Mouse (Mus musculus) right cerebral cortex, postnatal 36 days (tissue): ENCODE measurements around the gene Arfgef2.
A peak's percentile ranks its signal among the peaks of the same experiment; 100 is the strongest.

Experiments used
- DNase-seq, 2 experiments: peaks; one replicate each; pipeline ENCODE4 v3.0.0; 2022; ENCODE audit warnings: low spot score in 2 of 2, mixed read lengths in 1 of 2

Arfgef2 gene

DNA sequence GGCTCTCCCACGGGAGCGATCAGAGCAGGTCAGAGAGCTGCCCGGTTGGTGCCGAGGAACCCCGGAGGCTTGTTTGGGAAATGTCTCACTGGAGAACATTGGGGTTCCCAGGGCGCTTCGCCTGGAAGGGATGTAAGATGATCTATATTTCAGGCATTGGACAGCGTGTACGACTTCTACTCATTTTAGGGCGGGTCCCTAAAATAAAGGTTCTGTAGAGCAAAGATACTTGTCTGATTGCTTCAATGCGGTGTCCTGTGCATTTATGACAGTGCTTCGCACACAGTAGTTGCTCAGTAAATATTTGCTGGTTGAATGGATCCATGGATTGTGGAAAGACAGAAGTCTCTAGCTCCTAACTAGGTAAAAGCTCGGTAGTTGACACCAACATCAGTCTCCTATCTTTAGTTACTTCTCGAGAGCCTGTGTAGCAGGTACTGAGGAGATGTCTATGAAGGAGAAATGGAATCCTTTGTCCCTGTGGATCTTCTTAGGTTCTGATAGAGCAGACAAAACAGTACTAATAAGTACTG, 851 bp downstream of the Arfgef2 start:
- no peak for DNase-seq

DNA sequence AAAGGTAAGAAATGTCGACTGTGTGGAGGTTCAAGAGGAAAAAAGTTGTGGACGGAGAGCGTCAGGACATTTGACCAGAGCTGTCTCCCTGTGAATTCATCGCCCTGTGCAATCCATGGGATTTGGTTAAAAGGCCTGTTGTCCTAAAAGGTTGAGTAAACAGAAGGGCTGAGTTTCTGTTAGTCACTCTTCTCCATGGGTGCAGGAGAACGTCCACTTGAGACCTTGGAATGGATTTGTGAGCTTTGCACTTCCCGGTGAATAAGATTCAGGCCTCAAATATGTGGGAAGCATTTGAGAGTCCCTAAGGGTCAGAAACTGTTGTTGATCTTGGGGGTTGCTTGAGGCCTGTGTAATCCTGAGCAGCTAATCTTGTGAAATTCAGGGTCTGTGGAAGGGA, 1.4 kb downstream of the Arfgef2 start:
- no peak for DNase-seq

DNA sequence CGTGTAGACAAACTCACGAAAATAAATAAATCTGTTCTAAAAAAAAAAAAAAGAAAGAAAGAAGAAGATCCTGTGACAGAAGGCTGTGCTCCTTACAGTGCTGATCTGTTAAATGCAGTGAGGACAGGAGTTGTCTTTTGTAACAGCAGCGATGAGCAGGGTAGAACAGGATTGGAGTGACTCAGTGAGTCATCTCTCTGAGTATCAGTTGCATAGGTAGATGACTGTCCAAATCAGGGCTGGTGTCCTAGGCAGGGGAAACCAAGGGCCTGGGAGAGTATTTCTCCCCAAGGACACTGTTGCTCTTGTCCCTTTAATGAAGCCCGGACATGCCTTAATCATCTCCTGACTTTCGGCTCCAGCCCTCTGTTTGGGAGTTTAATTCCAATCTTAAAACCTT, 4.1 kb downstream of the Arfgef2 start:
- no peak for DNase-seq

DNA sequence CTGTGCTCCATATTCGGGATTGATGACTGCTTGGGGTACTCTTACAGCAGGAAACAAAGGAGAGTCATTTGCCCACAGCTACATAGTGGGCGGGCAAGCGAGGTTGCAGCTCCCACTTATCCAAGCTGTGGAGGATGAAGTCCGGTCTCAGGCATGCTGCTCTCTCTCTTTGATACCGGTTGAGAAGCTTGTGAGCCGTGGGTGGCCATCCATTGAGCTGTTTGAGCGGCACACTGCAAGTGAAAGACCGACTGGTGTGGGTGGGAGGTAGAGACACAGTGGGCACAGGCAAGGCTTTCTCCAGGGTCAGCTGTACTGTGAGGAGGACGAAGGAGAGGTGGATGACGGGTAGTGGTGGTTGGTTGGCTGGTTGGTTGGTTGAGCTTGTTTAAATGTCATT, 5.4 kb downstream of the Arfgef2 start:
- peak; percentile 49 to 59 for DNase-seq

DNA sequence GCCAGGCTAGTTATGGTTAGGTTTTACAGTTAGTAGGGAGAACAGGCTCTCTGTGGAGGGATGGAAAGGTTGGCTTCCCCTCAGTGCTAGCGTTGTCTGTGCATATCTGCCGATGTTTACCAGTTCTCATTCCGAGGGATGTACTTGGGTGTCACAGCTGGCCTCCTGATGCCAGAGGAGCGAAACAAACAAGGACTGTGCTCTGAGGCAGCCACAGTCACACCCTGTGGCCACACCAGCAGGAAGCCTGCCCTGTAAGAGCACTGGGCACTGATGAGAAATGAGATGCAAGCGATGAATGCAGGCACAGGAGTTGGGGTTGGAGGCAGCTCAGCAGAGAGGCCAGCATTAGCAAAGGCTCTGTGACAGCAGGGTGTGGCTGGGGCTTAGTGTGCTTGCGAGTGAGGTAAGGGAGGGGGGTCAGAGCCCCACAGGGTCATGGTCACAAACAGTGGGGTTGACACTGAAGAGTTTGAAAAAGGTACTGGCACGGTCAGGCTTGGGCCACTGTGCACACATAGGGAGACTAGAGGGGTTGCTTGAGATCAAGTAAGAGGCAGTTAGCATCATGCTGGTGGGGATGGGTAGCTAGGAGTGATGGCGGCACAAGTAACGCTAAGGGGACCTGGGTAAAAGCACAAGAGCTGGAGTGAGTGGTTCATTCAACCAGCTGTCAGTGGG, 13.2 kb downstream of the Arfgef2 start:
- DNase-seq: no peak

DNA sequence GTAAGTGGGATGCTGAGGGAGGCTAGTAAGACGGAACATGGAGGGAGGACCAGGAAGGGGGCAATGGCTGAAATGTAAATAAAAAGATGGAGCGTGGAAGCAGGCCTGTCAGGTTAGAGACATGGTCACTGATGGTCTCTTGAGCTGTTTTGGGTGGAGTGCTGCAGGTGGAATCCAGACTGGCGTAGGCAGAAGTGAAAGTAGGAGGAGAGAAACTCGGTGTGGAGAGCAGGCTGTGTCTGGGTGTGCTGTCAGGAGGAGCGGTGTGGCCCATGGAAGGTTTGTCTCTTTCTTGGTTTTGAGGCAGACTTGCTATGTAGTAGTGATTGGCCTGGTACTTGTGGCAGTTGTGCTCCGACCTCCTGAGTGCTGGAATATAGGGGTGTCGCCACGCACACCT, 14.5 kb downstream of the Arfgef2 start:
- DNase-seq: no peak

DNA sequence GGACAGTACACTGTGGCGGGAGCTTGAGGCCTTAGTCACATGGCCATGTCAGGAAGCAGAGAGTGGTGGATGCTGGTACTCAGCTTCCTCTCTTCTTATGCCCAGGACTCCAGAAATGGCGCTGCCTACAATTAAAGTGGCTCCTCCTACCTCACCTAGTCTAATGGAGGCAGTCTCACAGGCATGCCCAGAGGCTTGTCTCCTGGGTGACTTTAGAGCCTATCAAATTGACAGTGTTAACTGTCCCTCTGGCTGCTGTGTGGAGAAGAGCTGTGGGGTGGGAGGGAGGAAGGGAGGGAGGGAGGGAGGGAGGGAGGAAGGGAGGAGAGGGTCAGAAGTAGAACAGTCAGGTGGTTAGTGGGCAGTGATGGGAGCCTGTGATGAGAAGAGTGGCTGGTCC, 15.5 kb downstream of the Arfgef2 start:
- no peak for DNase-seq

DNA sequence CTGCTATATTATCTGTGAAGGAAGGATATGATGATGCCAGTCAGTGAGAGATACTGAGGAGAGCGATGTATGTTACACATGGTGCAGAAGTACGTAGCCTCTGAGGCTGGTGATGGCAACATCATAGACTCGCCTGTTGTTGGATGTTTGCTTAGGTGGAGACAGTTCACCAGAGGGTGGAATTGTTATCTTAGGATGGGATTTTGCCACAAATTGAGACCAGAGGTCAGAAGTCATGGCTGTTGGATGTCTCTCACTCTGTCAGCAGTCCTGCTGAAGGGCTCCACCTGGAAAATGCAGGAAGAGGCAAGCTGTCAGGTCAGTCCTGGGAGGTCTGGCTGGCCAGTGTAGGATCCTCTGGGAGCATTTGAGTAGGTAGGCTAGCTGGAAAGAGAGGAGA, 16.0 kb downstream of the Arfgef2 start:
- no peak for DNase-seq

DNA sequence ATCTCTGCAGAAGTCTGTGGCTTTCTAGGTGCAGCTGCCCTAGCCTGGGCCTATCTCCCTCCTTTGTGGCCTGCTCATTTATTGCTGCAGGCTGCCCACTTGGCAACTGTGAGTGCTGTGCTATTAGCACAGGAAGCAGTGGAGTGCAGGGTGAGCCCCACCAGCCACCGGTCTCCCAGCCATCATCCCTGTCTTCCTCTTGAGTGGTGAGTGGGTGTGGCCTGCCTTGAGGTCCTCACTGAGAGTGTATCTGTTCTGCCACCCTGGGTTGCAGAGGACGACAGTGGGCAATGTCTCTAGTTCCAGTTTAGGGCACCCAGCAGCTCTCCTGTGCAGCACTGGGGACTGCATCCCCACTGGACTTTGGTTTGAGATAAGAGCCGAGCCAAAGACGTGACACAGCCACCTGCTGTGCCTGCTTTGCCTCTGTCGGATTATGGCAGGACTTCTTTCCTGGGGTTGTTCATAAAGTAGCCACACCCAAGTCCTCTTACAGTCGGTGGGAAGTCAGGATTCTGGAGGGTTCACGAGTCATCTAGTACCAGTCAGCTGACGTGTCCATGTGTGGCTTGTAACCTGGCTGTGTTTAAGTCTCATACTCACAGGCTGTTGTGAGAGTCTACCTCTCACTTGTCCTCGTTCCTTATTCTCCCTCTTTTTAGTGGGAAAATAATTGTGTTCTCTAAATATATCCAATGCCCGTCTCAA, 16.9 kb downstream of the Arfgef2 start:
- DNase-seq: no peak

DNA sequence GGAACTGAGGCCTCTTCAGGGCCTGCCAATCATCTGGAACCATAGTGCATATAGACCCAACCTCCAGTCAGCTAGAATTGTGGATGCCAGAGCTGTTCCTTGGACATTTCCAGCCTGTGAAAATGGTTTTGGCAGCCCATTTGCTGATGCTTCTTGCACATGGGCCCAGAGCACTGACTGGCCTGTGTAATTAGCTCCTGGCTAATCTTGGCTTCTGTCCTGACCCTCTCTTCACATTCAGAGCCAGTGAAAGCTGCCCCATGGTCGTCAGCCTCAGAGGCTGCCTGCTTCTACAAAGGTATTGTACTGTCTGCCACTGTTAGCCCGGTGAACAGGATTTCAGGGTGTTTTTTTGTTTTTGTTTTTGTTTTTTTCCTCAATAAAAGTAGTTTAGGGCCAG, 17.5 kb downstream of the Arfgef2 start:
- DNase-seq: no peak

DNA sequence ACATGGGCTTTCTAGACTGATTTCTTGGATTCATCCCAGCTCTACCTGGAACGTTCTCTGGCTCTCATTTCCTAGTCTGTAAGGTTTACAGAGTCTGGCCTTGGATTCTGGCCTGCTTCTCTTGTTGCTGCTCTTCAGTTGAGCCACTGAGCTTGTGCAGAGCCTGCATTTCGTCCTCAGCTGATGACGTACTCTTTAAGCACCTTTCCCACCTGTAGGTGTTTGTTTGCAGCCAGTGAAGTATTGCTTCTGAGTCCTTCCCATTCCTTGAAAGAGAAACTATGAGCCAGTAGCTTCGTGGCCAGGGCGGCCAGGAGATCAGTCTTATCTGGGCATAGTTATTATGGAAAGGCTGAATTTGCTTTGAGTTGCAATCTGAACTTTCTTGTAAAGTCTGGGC, 19.0 kb downstream of the Arfgef2 start:
- no peak for DNase-seq

DNA sequence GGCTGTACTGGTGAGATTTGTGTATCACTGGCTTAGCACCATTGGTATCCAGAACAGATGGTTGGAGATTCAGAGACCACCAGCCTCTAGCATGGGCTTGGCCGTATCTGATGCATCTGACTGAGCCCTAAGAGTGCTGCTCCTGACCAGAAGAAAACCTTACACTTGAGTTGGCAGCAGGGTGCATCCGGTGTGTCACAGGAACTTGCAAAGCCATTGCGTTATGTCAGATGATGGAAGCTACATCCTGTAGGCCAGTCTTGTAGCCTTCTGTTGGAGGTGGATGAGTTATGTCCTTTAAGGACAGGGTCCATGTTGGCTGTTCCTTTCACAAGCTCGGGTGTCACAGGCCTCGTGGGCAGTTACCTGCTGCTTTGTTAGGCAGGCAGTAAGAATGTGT, 19.6 kb downstream of the Arfgef2 start:
- DNase-seq: no peak

DNA sequence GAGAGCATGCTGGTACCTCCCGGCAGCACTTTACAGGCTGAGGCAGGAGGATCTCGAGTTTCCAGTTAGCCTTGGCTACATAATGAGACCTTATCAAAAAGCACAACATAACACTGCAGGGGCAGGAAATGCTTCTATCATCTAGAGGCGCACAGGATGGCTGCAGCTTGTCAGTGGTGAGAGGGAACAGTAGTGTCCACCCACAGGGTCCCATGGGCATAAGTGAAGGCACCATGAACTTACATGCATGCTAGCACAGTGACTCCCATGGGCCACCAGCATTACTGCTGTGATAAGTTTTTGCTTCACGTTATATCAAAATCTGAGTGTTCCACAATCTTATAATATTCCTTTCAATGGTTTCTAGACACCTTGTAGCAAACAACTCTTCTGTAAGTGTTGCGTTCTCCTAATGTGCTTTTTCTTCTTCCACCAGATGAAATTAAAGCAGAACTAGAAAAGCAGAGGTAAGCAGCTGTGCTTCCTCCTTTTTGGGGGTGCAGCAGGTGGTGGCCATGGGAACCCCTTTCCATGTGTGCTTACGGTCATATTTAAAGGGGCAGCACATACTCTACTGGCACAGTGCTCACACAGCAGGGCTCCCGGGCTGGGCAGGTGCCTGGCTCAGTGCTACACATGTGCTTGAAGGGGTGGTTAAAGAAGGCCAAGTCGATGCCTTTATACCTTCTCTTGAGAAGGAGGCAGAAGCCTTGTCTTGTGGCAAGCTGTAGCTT, 21.3 kb downstream of the Arfgef2 start:
- no peak for DNase-seq

DNA sequence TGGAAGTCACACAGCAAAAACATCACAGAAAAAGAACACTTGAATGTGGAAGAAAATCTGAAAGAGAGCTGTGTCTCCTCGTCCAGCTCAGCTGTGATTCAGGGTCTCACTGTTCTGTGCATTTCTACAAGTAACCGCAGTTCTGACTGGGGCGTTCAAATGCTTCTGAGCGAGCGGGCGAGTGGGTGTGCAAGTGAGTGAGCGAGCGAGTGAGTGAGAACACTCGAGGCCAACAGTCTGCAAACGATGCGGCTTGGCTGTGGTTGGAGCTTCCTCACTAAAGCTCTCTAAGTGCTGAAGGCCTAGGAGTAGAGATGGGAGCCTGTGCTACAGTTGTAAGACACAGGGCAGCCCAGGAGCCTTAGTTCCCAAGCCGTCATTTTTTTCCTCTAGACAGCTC, 22.9 kb downstream of the Arfgef2 start:
- DNase-seq: peak; percentile 61 to 63

DNA sequence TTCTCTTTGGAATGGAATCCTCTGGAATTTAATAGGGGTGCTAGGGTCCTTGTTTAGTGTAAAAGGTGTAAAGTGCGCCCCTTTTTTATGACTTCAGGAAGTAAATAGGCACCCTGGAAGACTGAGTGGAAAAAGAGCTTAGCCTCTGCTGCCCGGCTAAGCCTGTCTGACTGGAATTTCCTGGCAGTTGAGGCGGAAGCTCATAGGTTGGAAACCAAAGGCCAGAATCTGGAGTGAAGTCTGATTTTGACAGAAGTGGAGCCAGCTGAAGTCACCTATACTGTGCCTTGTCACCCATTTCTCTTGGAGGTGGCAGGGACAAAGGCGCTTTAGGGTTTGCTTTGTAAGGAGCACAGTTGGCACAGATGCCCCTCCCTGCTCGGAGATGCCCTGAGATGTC, 25.0 kb downstream of the Arfgef2 start:
- DNase-seq: no peak

DNA sequence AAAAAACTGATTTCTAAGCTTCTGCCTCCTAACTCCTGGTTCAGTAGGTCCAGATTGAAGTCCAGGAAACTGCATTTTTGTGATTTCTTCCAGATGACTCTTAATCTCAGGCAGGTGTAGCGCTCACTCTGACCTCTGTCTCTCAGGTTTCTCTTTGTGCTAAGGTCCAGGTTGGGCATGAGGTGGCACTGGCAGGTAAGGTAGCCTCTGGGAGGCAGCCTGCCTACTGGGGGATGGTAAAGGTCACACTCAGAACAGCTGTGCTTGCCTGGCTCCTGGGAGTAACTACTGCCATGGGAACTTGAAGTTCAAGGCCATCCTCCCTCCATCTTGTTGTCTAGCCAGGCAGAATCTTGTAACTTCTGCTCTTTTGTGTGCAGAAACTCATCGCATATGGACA, 28.7 kb downstream of the Arfgef2 start:
- no peak for DNase-seq

DNA sequence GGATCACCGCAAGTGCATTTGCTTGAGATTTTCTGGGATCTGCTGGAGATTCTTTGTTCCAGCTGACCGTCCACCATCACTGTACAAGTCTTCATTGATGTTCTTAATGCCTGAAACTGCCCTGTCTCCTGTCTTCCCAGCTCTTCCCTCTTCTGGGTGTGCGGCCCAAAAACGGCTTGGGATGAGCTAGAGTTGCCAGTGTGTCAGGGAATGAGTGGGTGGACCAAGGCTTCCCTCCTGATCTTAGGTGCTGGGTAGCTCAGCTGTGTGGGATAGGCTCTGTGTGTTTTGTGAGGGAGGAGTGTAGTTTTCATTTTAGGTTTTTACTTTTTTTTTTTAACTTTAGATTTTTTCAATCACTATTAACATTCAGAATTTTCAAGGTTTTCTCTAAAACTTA, 29.4 kb downstream of the Arfgef2 start:
- no peak for DNase-seq

DNA sequence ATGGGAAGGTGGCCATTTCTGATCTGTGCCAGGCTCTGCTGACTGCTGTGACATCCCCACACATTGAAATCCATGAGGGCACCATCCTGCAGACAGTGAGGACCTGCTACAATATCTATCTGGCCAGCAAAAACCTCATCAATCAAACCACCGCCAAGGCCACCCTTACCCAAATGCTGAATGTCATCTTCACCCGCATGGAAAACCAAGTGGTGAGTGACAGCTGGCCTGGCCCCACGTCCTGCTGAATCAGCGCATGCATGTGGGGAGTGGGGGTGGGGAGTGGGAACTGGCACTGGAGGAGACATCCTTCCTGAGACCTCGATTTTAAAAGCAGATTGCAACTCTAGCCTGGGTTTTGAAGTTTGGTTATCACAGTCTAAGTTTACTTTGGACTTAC, 30.2 kb downstream of the Arfgef2 start:
- no peak for DNase-seq

DNA sequence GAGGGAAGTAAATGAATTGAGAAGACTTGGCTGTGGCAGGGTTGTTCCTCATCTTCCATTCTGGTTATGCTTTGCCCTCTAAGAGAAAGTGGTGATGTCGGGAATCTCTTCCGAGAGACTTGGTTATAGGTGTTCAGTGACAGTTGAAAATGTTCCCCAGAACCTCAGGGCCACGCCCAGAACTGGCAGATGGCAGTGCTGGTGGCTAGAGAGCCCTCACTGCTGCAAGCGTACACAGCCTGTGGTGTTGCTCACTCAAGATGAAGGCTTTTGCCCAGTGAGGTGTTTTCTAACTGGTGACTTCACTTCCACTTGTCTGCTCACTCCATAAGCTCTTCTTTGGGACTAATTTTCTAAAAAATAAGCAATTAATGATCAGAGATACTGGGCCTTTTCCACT, 36.4 kb downstream of the Arfgef2 start:
- no peak for DNase-seq

DNA sequence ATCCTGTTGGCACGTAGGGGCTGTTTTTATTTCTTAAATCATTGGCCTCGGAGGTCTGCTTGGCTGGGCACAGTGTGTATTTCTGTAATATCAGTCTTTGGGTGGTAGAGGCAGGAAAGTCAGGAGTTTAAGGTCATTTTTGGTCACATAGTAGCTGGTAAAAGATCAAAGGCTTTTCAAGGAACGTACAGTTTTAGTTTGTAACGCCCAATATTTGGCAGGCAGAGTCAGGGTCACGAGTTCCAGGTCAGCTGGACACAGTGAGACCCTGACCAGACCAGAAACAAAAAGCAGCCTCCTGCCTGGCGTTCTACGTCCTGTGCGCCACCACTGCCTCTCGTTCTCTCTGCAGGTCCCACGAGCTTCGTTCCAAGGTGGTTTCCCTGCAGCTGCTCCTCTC, 45.3 kb downstream of the Arfgef2 start:
- no peak for DNase-seq

DNA sequence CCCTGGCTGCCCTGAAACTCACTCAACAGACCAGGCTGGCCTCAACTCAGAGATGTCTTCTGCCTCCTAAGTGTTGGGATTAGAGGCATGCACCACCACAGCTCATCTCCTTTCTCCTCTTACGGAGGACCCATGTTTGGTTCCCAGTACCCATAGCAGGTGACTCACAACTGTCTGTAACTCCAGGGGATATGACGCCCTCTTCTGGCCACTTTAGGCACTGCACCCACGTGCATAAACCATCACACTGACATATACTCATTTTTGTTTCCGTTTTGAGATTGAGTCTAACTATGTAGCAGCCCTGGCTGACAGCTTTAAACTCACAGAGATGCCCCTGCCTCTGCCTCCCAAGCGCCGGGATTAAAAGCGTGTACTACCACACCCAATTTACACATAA, 46.9 kb downstream of the Arfgef2 start:
- DNase-seq: no peak

DNA sequence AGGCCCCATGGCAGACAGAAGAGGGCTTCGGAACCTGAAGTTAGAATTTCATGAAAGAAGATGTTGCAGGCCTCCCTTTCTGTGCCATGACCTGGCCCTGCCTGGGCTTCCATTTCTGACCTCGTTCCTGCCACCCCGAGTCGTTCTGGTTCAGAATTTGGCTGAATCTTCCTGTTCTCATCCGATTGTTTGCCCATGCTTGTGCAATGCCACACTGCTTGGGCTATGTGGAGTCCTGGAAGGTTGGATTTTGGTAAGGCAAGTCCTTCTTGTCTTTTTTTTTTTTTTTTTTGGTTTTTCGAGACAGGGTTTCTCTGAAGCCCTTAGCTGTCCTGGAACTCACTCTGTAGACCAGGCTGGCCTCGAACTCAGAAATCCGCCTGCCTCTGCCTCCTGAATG, 50.4 kb downstream of the Arfgef2 start:
- no peak for DNase-seq

DNA sequence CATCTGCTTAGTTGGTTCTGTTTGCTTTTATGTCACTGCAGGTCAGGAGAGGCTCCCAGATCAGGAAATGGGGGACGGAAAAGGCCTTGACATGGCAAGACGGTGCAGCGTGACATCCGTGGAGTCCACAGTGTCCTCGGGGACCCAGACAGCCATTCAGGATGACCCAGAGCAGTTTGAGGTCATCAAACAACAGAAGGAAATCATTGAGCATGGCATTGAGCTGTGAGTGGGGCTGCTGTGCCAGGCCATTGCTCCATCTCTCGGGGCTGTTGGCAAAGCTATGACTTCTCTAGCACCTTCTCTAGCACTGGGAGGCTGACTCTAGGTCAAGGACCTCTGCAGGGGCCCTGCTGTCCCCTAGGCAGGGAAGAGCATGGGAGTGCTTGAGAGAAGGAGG, 51.0 kb downstream of the Arfgef2 start:
- DNase-seq: no peak
